Mouse (Mus musculus): ENCODE results near the gene Sult5a1.

GRCm38 (mm10) chr8:123155177-123155576, 2.9 kb downstream of the Sult5a1 start:
- TF ChIP-seq CTCF (IDR thresholded peaks at IDR 0.05; ENCODE audit: borderline replicate concordance, extremely low read depth, insufficient read depth, insufficient read length) = peak; percentile 30; the same call in 1 of the 2 replicates
- TF ChIP-seq POLR2A (IDR thresholded peaks at IDR 0.05; ENCODE audit: borderline replicate concordance, extremely low read depth, insufficient read depth, insufficient read length, poor library complexity, severe bottlenecking) = no peak

Measured in brain, embryonic 14.5 days (tissue).